Mouse (Mus musculus) CH12.LX (cell line): ENCODE data around the gene Psme1.

ENCODE experiments used
- CHD1 ChIP-seq: IDR thresholded peaks from 2 replicates; pipeline ENCODE4 v1.6.1; 2012; ENCODE audit warnings: low read depth, low read length, improper control_type of control experiment, inconsistent platforms
- CTCF ChIP-seq, 2 experiments: IDR thresholded peaks in 1 of 2; conservative IDR thresholded peaks in 1 of 2; 2 replicates each; pipeline ENCODE4 v1.5.1; 2011 to 2012; ENCODE audit warnings: low read depth in 2 of 2, low read length in 2 of 2, improper control_type of control experiment in 1 of 2, inconsistent platforms in 1 of 2, mild to moderate bottlenecking in 1 of 2, moderate library complexity in 1 of 2
- E2F4 ChIP-seq: IDR thresholded peaks from 2 replicates; pipeline ENCODE4 v1.6.1; 2011; ENCODE audit warnings: low read depth, low read length, improper control_type of control experiment; ENCODE audit not compliant: insufficient replicate concordance
- ELF1 ChIP-seq: IDR thresholded peaks from 2 replicates; pipeline ENCODE4 v1.6.1; 2014; ENCODE audit warnings: low read depth, mild to moderate bottlenecking, inconsistent platforms, low read length, improper control_type of control experiment
- EP300 ChIP-seq: IDR thresholded peaks from 2 replicates; pipeline ENCODE4 v1.6.1; 2011; ENCODE audit warnings: low read length, improper control_type of control experiment
- MAZ ChIP-seq: IDR thresholded peaks from 2 replicates; pipeline ENCODE4 v1.6.1; 2012; ENCODE audit warnings: low read depth, mild to moderate bottlenecking, inconsistent platforms, low read length, improper control_type of control experiment, moderate library complexity
- NELFE ChIP-seq: IDR thresholded peaks from 2 replicates; pipeline ENCODE4 v1.6.1; 2011; ENCODE audit warnings: low read depth, low read length, improper control_type of control experiment
- POLR2A ChIP-seq: IDR thresholded peaks from 2 replicates; pipeline ENCODE4 v1.6.1; 2011; ENCODE audit warnings: low read depth, mild to moderate bottlenecking, improper control_type of control experiment, low read length
- TBP ChIP-seq: conservative IDR thresholded peaks from 2 replicates; pipeline ENCODE4 v1.6.1; 2011; ENCODE audit warnings: low read depth, low read length, improper control_type of control experiment
- TCF12 ChIP-seq: IDR thresholded peaks from 2 replicates; pipeline ENCODE4 v1.6.1; 2014; ENCODE audit warnings: low read depth, mild to moderate bottlenecking, inconsistent platforms, low read length, improper control_type of control experiment
- UBTF ChIP-seq: IDR thresholded peaks from 2 replicates; pipeline ENCODE4 v1.6.1; 2012; ENCODE audit warnings: low read depth, mild to moderate bottlenecking, inconsistent platforms, low read length, improper control_type of control experiment, moderate library complexity
- USF2 ChIP-seq: conservative IDR thresholded peaks from 2 replicates; pipeline ENCODE4 v1.6.1; 2011; ENCODE audit warnings: low read depth, low read length, improper control_type of control experiment

DNA sequence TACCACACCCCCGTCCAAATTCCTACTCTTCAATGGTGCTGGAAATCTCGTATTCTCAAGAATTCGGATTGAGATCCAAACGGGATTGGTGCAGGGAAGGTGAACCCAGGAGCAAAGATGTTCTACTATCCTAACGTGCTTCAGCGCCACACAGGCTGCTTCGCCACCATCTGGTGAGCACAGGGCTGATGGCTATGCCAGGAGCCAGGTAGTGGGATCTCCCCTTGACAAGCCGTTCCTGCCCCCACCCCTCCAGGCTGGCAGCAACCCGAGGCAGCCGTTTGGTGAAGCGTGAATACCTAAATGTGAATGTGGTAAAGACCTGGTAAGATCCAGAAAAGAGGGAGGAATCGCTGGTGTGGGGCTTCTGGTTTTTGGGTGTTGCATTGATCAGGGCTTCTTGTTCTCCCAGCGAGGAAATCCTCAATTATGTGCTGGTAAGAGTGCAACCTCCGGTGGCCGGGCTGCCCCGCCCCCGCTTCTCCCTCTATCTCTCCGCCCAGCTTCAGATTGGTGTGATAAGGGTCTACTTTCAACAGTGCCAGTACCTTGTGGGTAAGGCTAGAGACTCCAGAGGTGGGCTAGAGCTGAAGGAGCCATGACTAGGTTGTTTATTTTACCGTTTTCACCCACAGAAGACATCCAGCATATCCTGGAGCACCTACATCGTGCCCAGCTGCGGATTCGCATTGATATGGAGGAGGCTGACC lies 40.7 kb downstream of the Psme1 start:
- no peak for TF ChIP-seq TCF12
- no peak for TF ChIP-seq POLR2A
- TF ChIP-seq CTCF (conservative IDR thresholded peaks at IDR 0.05 in 1 of 2, IDR thresholded peaks at IDR 0.05 in 1 of 2; ENCODE audit: low read depth in 2 of 2, low read length in 2 of 2), result no peak
- TF ChIP-seq USF2, result no peak
- no peak for TF ChIP-seq TBP
- TF ChIP-seq E2F4, result no peak
- TF ChIP-seq EP300, result no peak
- no peak for TF ChIP-seq ELF1
- TF ChIP-seq UBTF, result no peak
- no peak for TF ChIP-seq CHD1
- TF ChIP-seq NELFE, result no peak
- TF ChIP-seq MAZ, result no peak
